Mouse (Mus musculus): ENCODE data around the gene Gm10644.

Gene Gm10644

DNA sequence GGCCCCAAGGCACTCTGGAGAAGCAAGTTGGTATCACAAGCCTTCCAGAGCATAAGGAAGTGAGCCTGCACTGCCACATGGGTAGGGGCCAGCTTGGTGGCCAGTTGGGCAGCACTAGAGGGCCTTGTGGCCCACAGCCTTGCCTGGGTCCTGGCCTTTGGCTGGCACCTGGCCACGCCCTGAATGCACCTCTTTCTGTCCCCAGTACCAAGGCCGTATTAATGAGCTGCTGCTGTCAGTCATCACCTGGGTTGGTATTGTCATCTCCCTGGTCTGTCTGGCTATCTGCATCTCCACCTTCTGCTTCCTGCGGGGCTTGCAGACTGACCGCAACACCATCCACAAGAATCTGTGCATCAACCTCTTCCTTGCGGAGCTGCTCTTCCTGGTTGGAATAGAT lies 20.8 kb downstream of the Gm10644 start:
- DNase-seq = no peak

DNA sequence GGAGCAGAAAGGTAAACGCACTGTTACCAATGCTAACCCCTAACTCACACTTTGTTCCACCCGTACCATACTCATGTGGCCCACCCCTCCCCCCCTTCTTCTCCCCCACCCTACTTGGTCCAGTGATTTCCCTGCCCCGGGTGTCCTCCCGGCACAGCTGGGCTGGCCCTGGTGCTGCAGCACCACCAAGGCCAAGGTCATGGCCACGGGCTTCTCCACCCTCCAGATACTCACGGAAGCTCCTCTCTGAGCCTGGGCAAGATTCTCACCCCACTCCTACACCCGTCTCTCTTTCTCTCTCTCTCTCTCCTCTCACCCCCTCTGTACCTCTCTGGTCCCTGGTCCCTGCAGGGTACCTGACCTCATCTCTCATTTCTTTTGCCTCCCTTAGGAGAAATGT lies 28.7 kb downstream of the Gm10644 start:
- no peak for DNase-seq

DNA sequence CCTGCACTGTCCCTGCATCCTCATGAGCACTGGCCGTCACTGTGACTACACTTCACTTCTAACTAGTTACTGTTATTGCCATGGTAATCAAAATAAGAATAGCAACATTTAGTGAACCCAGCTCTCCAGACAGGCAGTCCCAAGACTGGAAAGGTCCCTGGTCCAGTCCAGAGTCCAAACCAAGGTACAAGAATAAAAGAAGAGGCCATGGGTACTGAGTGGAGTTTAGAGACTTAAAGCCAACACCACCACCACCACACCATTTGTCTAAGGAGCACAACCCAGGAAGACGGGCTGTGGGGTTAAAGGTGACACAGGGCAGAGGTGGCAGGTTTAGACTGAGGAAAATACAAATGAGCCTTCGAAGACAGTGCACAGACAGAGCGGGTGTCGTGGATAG lies 30.4 kb downstream of the Gm10644 start:
- no peak for DNase-seq

DNA sequence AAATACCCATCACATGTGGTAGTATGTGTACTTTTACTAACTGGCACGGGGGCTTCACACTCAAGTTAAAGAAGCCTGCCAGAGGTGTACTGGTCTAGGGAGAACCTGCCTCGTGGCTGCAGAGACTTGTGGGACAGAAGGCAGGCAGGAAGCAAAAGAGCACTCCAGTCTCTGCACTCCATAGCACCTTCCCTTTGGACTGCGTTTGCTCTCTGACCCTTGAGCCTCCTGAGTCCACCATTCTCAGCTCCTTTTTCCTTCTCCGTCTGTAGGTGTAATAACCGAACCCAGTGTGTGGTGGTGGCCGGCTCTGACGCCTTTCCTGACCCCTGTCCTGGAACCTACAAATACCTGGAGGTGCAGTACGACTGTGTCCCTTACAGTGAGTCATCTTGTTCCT lies 32.3 kb downstream of the Gm10644 start:
- DNase-seq = no peak

DNA sequence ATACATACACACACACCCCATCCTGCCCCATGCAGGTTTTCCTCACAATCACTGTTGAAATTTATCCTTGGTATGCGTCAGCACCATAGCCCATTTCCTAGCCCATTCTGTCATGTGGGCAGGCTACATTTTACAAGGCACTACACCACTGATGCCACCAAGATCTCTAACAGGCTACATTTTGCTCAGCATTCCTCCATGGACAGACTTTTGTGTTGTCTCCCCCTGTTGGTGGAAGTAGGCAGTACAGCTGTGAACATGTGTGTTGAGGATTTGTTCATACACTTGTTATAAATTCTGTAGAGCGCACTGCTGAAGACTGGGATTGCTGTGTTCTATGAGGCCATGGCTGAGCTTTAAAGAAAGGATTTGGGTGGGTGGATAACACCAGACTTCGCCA lies 33.4 kb downstream of the Gm10644 start:
- DNase-seq = peak; percentile 78

DNA sequence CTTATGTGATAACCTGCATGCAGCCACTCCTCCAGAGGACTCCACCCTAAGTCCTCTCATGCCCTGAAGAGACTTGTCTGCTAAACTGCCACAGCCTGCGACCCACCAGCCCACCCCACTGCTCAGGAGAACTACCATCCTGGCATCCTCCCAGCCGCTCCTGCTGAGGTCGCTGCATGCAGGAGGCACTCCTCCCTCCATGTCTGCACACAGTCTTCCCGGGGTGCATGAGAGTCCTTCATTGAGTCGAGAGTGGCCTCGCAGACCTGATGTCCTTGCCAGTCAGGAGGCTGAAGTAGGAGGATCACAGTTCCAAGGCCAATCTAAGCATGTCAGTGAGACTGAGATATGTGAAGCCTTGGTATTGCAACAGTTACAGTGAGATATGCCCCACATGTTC lies 37.4 kb downstream of the Gm10644 start:
- no peak for DNase-seq

DNA sequence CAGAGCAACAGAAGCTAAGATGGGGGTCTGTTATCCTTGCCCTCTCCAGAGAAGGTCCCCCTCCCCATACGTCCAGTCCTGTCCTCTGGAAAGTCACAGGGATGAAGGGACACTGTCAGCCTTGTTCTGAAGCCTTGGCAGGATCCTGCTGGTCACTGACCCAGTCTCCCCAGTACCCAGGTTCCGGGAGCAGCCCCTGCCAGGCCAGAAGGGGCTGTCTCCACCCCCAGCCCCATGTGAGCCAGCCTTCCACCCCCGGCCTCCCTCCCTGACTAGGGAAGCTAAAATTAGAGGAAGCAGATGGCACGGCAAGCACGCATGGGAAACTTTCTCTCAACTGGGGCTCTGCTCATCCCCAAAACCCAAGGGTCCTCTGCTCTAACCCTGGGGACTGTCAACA lies 39.0 kb downstream of the Gm10644 start:
- no peak for DNase-seq

DNA sequence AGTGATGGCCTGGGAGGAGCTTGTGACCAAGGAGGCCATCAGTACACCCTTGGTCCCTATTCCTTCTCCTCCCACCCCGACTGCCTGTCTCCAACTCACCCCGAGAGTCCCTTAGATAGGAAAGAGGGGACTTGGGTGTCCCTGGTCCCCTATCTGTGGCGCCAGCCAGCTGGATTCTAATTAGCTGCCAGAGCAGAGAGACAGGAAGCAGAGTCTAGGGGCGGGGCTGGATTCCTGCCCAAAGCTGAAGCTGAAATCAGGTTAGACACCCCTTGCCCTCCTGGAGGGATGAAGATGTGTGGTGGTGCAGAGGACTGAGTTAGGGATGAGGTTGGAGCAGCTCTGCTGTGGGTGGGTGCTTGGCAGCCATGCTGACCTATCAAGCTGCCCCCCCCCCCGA lies 40.1 kb downstream of the Gm10644 start:
- peak; percentile 33 for DNase-seq

DNA sequence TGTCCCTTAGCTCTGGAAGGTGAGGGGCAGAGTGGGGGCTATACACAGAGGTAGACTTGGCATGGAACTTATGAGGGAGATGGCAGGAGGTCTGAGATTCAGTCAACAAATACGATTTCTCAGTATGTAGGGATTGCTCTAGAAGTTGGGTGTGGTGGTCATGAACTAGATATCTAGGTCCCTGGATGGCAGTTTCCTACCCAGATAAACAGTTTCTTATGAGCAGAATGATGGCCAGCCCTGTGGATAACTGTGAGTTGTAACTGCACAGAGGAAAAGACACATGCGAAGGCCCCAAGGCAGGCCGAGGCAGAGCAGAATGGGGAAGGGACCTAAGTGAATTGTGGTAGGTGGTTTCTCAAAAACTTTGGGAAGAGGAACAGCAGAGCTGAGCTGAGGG lies 40.8 kb downstream of the Gm10644 start:
- DNase-seq = no peak

DNA sequence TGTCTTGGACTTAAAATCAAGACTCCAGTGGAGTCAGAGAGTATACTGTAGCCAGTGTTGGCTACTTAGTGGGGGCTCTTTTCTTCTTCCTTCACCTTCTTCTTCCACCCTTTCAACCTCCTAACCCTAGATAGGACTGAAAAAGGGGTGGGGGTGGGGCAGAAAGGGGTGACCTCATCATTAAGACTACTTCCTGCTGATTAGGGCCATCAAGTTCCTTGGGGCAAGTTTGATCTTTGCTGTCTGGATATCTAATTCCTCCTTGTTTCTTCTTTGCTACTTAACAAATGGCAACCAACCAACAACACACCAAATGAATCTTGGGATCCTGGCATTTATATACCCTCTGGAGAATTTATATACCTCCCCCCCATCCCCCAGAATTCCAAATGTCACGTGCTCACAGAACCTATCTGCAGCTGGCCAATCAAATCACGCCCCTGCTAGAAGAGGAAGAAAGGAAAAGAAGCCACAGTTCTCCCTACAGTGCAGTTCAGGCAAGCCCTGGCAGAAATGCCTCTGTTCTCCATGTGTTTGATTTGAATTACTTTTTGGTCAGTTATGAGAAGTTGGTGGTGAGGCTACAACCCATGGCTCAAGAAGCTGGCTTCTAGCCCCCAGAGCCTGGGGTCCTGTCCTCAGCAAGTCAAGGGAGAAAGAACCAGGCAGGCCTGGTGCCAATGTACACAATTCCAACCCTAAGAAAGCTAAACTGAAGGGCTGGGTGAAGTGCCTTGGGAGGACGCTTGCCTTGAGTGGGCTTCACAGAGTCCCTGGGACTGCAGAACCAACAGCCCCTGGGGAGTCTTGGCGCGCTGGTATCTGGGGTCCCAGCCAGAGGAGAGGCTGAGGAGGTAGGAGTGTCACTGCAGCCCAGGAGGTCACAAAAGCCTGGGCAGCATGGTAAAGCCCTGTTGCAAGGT lies 42.9 kb downstream of the Gm10644 start:
- no peak for DNase-seq

DNA sequence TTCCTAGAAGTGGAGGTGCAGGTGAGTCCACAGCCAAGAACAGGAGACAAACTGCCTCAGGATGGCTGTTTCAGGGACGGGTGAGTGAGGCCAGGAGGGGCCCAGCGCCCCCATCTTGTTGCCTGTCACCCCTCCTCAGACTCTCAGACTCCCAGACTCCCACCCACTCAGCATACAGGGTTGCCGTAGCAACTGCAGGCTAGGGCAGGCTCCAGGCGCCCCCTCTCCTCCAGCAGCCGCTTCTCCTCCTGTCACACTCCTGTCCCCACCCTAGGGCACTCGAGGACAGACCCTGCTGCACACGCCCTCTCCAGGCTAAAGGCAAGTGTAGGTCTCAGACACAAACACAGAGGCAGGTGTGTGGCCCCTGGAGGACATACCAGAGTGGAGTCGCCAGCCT lies 45.7 kb downstream of the Gm10644 start:
- no peak for DNase-seq

DNA sequence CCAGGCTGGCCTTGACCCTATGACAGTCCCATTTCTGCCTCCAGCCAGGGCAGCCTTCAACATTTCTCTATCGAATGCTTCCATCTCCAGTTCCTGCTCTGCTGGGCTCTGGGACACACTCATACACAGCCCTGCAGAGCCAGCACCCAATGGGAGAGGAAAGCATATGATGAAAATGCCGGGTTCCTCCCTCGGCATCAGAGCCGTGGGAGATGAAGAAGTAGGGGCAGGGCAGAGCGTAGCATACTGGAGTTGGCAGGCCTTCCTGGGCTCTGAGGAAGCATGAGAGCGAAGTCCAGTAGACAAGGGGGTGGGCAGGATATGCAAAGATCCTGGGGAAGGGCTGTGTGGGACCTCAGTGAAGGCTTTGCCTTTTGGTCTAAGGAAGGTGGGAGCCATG lies 46.4 kb downstream of the Gm10644 start:
- DNase-seq = no peak

DNA sequence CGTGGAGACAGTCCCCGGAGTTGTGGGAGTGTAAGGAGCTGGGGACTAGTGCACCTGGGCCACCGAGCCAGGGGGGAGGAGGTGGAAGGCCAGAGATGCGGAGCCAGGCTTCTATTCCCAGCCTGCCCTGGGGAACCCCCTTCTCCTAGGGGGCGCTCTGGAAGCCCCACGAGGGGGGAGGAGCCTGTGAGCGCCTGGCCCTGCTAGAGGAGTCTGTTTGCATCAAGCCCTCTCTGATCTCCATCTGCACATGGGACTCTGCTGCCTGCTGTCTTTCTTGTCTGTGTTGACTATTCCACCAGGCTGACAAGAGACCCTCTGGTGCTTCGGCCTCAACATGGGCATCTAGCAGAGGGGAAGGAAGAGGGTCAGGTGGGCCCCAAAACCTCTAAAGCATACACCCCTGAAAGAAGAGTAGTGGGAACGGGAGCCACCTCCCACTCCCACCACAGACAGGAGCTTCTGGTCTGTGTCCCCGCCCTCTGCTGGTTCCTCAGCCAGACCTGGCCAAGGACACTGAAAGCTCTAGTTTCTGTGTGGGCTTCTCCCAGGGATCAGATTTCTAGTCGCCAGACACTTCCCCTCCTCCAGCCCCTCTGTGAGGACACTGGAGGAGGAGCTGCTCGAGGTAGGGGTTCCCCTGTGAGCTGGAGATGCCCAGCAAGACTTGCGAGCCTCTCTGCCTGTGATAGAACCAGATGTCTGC lies 51.9 kb downstream of the Gm10644 start:
- peak; percentile 22 for DNase-seq

DNA sequence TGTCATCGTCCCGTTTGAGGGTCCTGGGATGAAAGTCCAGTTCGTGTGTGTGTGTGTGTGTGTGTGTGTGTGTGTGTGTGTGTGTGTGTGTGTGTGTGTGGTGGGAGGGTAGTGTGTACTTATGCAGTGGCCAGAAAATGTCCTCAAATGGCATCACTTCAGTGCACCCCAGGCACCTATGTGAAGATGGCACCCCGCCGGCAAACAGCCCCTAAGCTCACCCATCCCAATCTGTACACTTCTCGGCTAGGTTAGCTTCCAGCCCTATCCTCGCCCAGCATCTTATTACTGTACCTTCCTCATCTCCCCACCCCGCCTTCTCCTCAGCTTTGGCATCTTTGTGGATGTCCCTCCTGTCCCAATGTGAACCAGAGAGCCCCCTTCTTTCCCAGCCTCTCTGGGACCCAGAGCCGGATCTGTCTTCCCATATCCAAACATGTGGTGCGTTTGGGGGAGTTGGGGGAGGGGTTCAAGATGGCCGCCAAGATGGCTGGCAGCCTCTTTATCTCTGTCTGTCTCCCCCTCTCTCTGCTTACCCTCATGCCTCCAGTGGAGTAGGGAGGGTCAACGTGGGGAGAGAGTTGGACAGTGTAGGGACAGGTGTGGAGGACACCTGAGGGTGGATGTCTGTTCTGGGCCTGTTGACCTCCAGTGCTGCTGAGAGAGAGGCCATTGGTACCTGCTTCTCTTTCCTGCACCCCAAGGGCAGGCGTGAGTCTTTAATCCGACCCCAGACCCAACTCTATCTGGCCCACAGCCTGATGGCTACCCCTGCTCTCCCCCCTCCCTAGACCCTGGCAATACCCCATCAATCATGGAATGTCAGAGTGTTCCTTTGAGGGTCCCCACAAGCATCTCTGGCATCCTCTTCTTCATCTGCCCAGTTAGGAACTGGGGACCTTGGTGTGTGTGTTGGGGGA lies 53.2 kb downstream of the Gm10644 start:
- no peak for DNase-seq

DNA sequence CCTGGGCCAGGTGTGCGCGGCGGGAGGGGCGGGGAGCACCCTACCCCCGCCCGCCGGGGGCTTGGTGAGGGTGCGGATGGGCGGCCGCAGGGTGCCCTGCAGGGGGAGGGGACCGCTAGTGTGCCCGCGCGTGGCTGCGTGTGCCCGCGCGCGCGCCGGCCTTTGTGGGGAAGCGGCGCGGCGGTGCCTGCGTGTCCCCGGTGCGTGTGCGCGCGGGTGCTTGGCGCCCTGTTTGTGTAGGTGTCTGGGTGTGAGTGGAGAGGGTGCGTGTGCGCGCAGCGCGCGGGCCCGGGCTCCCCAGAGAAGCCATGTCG lies 54.1 kb downstream of the Gm10644 start:
- no peak for DNase-seq

DNA sequence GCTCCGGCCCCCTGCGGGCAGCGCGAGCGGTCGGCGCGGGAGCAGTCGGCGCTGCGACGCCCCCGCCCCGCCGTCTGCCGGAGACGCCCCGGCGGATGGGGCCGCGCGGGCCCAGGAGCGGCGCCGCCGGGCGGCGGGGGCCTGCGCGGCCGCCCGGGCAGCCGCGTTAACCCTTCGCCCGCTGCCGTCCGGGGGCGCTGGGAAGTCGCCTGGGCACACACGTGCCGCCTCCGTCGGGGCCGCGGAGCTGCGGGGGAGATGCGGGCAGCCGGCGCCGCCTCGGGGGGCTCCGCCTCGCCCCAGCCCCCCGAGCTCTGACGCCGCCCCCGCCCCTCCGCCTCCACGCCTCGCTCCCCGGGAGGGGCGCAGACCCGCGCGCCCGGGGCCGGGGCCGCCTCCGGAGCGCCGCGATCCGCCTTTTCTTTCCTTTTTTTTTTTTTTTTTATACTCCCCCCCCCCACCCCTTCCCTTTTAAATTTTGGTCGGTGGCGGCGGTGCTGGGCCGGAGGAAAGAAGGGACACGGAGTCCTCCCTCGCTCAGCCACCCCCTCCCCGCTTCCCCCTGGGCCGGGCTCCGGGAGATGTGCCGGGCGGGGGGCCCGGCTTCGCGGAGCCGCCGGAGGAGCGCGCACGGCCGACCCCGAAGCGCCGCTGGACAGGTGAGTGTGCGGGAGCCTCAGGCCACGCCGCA lies 54.6 kb downstream of the Gm10644 start:
- DNase-seq = no peak

DNA sequence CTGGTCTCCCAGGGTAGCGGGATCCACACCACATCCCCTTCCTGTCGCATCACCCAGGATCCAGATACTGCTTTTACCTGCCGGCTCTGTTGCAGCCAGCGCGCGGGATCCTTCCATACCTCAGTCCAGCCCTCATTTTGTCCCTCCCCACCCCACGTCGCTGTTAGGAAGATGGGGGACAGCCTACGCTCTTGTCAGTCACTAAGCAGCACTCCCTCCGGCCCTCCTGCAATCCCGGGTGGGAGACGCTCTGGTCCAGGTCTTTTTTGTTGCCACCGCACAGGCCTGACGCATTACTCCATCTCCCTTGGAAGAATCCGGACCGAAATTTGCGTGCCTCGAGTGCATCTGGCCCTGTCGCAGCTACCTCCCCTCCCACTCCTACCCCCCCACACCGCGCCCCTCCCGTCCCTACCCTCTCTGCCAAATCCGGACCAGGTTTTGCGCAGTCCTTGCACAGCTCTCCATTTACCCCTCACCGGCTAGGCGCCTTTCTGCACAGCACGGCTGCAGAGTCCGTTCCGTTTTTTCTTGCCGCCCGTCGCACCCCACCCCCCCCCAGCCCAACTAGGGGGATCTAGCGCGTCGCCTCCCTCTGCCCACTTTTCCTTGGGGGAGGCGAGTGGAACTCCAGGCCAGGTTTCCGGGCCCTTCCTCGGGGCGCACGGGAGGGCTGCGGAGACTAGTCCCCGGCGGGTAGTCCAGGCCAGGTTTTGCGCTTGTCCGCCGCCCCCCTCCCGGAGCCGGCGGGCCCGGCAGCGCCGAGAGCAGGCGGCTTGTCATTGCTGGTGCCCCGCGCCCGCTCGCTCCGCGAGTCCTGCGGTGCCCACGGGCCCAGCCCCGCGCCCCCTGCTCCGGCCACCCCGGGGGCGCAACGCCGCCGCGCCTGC lies 55.4 kb downstream of the Gm10644 start, which contains the start of gene Adgrl1:
Gene Adgrl1 (plus strand): TSS at position 743 of the 890 bp plus-strand sequence.
- peak; percentile 93 for DNase-seq

DNA sequence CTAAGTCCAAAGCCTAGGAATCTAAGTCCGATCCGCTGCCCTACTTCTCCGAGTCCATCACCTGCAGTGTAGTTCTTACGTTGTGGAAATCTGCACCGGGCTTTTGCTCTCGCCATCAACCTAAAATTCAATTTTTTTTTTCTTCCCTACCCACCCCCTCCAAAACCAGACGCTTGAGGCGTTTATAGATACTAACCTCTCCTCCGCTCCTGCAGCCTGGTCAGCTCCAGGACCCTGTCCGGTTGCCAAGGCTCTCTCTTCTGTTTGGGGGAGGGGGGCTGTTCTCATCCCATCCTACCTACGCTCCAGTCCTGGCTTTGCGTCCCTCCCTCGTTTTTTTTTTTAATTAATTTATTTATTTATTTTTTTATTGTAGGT lies 56.0 kb downstream of the Gm10644 start:
- no peak for DNase-seq

DNA sequence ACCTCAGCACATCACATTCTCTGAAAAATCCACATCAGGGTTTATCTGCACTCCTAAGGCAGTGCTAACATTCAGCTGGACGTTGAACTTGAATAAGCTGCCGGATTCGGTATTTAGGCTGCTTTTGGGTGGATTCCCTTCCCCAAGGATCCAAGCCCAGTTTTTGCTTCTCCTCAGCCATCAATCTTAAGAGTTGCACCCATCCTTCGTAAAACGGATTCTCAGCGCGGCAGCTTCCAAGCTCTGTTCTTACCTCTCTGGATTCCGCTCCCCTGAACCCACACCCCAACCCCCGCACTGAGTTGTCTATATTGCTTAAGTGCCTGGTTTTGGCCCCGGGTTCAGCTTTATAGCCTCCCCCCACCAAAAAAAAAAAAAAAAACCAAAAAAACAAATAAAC lies 56.5 kb downstream of the Gm10644 start:
- DNase-seq = peak; percentile 44

DNA sequence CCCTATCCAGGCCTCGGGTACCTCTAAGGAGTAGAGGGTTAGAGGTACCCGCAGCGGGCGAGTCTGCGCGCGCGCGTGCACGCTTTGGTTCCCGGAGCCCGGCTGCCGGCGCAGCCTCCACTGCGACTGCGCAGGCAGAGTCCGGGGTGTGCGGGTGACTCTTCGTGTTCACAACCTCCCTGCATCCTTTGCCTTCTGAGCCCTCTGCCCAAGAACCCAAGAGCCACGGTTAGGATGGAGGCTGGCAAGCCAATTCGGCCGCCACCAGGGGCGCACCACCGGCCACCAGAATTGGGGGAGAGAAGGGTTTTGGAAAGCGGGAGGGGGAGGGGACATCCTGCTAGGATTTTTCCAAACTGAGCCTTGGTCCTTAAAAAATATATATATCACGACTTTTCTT lies 57.8 kb downstream of the Gm10644 start:
- DNase-seq = peak; percentile 48

DNA sequence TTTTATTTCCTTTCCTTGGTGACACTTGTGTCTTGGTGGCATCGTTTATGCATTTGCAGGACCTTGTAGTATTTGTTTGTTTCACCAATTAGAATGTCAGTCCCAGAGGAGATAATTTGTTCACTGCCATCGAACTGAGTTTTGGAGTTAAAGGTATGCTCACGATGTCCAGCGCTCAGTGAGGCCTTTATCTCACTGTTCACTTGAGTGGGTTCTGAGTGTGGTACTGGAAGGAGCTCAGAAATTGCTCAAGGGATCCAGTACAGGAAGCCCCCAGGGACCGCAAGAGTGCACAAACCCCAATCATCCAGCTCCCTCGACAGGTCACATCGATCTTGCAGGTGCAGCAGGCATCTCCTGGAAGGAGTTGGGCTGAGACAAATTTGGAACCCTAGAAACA lies 58.5 kb downstream of the Gm10644 start:
- no peak for DNase-seq

DNA sequence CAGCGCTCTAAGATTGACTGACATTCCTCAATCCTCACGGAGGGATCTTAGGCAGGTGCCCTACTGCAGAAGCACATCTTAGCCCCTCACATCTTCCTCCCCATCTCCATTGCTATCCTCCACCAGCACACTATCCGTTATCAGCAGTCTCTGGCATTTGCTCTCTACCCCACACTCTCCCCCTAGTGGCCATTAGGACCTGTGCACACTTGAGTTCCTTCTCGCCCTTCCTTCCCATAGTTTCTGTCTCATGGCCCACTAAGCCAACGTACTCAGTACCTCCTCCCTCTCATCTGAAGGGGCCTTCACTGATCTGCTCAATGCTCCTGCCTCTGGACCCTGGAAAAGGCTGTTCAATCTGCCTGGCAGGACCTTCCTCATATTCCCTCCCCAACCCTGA lies 59.1 kb downstream of the Gm10644 start:
- DNase-seq = peak; percentile 45
